Mouse (Mus musculus) olfactory bulb, adult 2 months (tissue): ENCODE data around the gene Mctp1. TPM values are rescaled to one million over a fixed set of nuclear protein-coding genes. Genes with fewer than 3 reads are reported as not detected.

Source experiments
- H3K27ac ChIP-seq: fragments of 200-500 bp; 2 replicates; pipeline ENCODE4 v1.5.1; 2012; ENCODE audit warnings: low read depth, low read length; ENCODE audit not compliant: insufficient read depth
- H3K4me1 ChIP-seq: fragments of 200-500 bp; 2 replicates; pipeline ENCODE4 v1.6.1; 2012; ENCODE audit warnings: low read length; ENCODE audit not compliant: control insufficient read depth, insufficient read depth
- H3K4me3 ChIP-seq: fragments of 200-500 bp; 2 replicates; pipeline ENCODE4 v1.5.1; 2012; ENCODE audit warnings: mild to moderate bottlenecking, low read depth, low read length, moderate library complexity; ENCODE audit not compliant: insufficient read depth
- CTCF ChIP-seq: fragments of 200-500 bp; IDR thresholded peaks from 2 replicates; pipeline ENCODE4 v1.5.1; 2012; ENCODE audit warnings: low read depth, mild to moderate bottlenecking, low read length, moderate library complexity; ENCODE audit not compliant: insufficient read depth
- POLR2A ChIP-seq: fragments of 200-500 bp; IDR thresholded peaks from 2 replicates; pipeline ENCODE4 v1.6.1; 2012; ENCODE audit warnings: mild to moderate bottlenecking, low read depth, low read length, moderate library complexity; ENCODE audit not compliant: insufficient read depth
- WGBS: fragments of 180-500 bp; shearing (Covaris S2); methylation state at CpG from one replicate; pipeline ENCODE4 v1.1.7; 2018; 5-methylcytosine and 5-hydroxymethylcytosine counted together
- polyA plus RNA-seq: library from polyadenylated mRNA; stranded (reverse); fragments of >200 nt; gene quantifications from 2 replicates; pipeline ENCODE4 v1.2.4, GENCODE M21; 2012; ENCODE audit warnings: low replicate concordance; ENCODE audit not compliant: missing spikeins, insufficient read depth, insufficient read length

Gene Mctp1
- polyA plus RNA-seq, 1 experiment: not detected

DNA sequence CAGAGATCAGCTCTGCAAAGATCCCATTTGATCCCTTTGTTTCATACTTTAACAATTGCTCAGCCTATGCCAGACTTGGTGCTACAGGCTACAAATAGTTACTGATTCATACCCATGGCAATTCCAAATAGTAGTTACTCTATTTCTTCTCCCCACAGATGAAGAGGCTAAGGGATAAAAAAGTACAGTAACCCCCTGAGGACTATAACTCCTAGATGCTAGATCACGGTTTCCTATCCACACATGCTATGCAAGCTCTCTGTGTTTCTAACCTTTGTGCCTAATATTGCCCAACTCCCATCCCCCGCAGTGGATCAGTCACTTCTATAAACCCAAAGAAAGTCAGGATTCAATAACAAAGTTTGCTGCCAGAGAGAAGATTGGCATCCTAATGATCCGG is 470.7 kb downstream of the Mctp1 start:
- Histone ChIP-seq H3K4me3 (no peak overlapping the region), H3K27ac (no peak overlapping the region), H3K4me1 (no peaks in the 10 kb centered on the region)
- WGBS: 84% methylated on average over 3 of the region's 3 CpGs
- TF ChIP-seq POLR2A: no peak
- no peak for TF ChIP-seq CTCF

GRCm38 (mm10) chr13:76857024-76857423 is 472.7 kb downstream of the Mctp1 start:
- Histone ChIP-seq H3K27ac (no peak overlapping the region), H3K4me3 (no peak overlapping the region), H3K4me1 (no peaks in the 10 kb centered on the region)
- WGBS: 76% methylated on average over 5 of the region's 5 CpGs
- TF ChIP-seq POLR2A (no peak), CTCF (no peak)

GRCm38 (mm10) chr13:76858078-76858482 is 473.7 kb downstream of the Mctp1 start:
- 30% methylated on average over 2 of the region's 2 CpGs for WGBS
- TF ChIP-seq POLR2A (no peak), CTCF (no peak)
- no peak overlapping the region; the same call in 1 of the 2 replicates for H3K27ac ChIP-seq
- H3K4me1 ChIP-seq: no peaks in the 10 kb centered on the region
- H3K4me3 ChIP-seq: no peak overlapping the region

DNA sequence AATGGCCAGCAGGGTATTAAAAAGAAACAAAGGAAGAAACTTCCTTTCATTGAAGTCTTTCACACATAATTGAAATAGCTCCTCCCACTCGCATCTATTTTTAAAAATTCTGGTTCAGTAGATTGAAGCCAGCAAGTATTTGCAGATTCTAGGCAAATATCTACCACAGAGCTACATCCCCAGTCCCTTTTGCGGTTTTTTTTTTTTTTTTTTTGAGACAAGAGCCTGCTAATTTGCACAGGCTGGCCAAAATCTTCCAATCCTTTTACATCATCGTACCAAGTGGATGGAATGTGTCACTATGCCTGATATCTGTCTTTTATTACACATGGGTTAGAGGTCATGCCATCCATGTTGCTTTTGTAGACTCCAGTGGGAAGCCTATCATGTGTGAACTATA is 486.0 kb downstream of the Mctp1 start:
- Histone ChIP-seq H3K27ac (no peak overlapping the region), H3K4me1 (no peaks in the 10 kb centered on the region), H3K4me3 (no peak overlapping the region)
- TF ChIP-seq POLR2A (no peak), CTCF (no peak)
- 80% methylated on average over 3 of the region's 3 CpGs for WGBS

DNA sequence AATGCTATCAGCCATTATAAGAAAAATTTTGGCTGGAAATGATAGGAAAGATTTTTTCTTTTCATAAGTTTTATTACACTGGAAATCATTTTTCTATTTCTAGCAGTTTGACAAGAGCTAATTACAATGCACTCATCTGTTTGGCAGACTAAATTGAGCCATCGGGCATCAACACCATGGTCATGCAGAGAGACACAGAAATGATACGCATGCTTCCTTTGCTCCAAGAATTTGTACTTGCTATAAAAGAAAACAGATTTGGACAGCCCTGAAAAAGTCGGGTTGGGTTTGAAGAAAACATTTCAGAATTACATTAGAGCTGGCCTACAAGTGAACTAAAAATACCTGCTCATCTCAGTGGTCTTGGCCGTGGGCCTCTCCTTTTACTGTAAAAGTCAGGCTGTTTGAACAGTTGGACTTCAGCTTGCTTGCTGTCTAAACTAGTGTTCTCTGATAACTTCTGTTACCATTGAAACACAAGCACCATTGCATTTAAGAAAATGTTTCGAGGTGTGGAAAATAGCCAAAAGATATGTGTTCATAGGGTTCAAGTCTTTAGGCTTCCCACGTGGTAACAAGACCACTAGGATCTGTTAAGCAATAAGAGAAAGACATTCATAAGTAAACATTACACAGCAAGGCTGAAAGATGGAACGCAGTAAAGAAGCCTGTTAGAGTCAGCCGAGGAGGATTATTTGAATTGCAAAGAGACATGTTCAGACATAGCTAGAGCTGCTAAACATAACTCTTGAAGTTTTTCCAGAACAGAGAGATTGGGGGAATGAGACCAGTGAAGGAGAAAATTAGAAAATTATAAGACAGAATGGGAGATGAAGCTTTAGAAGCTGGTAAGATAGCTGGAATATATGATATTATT is 493.8 kb downstream of the Mctp1 start:
- no peak overlapping the region for H3K27ac ChIP-seq
- no peak for TF ChIP-seq CTCF
- TF ChIP-seq POLR2A: no peak
- 49% methylated on average over 8 of the region's 8 CpGs for WGBS
- no peak overlapping the region for H3K4me3 ChIP-seq
- H3K4me1 ChIP-seq: no peaks in the 10 kb centered on the region

- Histone ChIP-seq H3K27ac (no peak overlapping the region; the same call in 1 of the 2 replicates), H3K4me1 (no peaks in the 10 kb centered on the region), H3K4me3 (no peak overlapping the region)
- no peak for TF ChIP-seq CTCF
- TF ChIP-seq POLR2A: no peak
- 26% methylated on average over 3 of the region's 3 CpGs for WGBS
Measured at GRCm38 (mm10) chr13:76879008-76879407, 494.7 kb downstream of the Mctp1 start.

GRCm38 (mm10) chr13:76884517-76885092 is 500.3 kb downstream of the Mctp1 start:
- Histone ChIP-seq H3K4me1 (no peaks in the 10 kb centered on the region), H3K4me3 (no peak overlapping the region), H3K27ac (no peak overlapping the region)
- 82% methylated on average over 8 of the region's 8 CpGs for WGBS
- TF ChIP-seq CTCF (no peak), POLR2A (no peak)

DNA sequence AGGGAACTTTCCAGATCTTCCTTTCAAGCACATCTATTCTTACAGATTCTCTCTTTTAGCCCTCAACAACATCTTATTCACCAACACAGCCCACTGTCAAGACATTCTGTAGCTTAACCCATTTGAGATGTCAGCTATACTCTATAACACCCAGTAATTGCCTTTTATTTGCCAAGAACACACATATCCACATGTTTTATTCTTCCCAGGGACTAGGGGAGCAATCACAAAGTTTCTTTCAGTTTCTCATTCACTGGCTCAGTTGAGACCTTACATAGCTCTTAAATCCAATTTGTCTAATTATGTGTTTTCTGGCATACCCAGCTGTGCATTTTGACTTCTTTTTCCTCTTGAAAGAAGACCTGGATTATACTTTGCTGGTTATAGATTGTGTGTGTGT is 508.7 kb downstream of the Mctp1 start:
- H3K4me1 ChIP-seq: no peaks in the 10 kb centered on the region

DNA sequence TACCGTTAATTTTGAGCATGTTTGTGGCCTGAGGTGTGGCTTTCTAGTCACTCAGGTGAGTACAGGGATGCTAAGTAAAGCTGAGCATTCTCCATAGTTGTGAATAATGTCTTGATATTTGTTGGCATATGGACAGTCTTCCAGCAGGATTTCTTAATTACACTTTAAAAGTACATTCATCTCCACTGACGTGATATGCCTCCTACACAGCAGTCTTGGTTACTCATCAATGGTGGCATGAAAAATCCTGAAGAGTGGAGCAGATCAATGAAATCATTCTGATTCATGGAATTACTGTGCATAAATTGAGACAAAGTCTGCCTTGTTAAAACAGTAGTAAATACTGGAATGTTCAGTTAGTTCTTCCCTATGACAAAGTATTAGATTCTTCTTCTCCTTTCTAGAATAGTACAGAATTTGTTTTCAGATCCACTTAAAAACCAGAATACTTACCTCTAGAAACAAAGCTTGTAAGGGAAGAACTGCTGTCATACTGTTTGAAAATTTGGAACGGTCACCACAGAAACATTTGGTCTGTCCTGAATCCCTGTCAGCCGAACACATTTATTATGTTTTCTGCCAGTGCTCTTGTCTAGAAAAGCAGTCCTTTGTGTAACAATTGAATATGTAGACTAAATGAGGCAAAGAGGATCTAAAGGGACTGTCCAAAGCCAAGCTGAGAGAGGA is 511.6 kb downstream of the Mctp1 start:
- no peak overlapping the region for H3K27ac ChIP-seq
- TF ChIP-seq CTCF: no peak
- TF ChIP-seq POLR2A: no peak
- WGBS: 71% methylated on average over 4 of the region's 4 CpGs
- H3K4me3 ChIP-seq: no peak overlapping the region
- H3K4me1 ChIP-seq: no peaks in the 10 kb centered on the region

More for the DNA sequence above, 508.7 kb downstream of the Mctp1 start:
- Histone ChIP-seq H3K4me3 (no peak overlapping the region), H3K27ac (no peak overlapping the region)
- TF ChIP-seq POLR2A (no peak), CTCF (no peak)
